Mouse (Mus musculus): Measurements from ENCODE around the gene Krtap10-4. TPM values are rescaled to one million over a fixed set of nuclear protein-coding genes. Genes with fewer than 3 reads are reported as not detected.
"Not testable (repeated sequence)": the region's sequence is repeated elsewhere in the genome, so short reads cannot be mapped to it uniquely, and the experiment has no call there.

The Krtap10-4 gene
- polyA plus RNA-seq, 1 experiment from 2014 or later = not detected

DNA sequence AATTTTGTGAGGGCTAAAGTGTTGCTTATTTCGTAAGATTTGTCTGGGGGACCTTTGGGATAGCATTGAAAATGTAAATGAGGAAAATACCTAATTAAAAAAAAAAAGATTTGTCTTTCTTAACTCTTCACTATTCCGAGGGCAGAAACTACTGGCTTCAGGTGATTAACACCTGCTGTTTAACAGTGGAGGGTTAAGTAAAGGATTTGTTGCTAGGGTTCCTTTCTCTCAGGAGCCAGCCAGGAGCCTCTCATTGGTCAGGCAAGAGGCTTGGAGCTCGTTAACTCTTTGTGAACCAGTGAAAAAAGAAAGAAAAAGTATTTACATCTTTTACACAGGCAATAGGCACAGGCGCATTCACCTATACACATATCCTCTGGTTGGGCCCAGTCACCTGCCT lies 7.7 kb downstream of the Krtap10-4 start:
- DNase-seq (no peak), ATAC-seq (ENCODE audit: low read depth) (no peak)
- Histone ChIP-seq H3K27me3 (no peaks in the 10 kb centered on the region), H3K36me3 (no peaks in the 10 kb centered on the region), H3K4me1 (replicated peaks) (no peaks in the 10 kb centered on the region), H3K9me3 (replicated peaks) (no peaks in the 10 kb centered on the region), H3K4me2 (no peak overlapping the region), H3K4me3 (replicated peaks) (no peak overlapping the region), H3K9ac (no peak overlapping the region), H3K27ac (no peak overlapping the region)
- WGBS (ENCODE audit: insufficient replicate concordance) = 45% methylated on average over 4 of the region's 4 CpGs

DNA sequence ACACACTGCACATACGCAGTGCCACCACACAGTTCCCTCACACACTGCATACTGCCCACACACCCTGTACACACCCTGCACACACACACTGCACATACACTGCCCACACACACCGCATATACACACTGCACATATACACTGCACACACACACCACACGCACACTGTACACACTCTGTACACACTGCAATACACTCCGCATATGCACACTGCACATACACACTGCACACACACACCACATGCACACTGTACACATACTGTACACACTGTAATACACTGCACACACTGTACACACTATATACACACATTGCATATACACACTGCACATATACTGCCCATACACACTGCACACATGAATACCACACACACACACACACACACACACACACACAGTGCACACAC lies 8.4 kb downstream of the Krtap10-4 start:
- 84% methylated on average over 4 of the region's 4 CpGs for WGBS (ENCODE audit: insufficient replicate concordance)
- H3K9me3 ChIP-seq (replicated peaks) = no peaks in the 10 kb centered on the region

DNA sequence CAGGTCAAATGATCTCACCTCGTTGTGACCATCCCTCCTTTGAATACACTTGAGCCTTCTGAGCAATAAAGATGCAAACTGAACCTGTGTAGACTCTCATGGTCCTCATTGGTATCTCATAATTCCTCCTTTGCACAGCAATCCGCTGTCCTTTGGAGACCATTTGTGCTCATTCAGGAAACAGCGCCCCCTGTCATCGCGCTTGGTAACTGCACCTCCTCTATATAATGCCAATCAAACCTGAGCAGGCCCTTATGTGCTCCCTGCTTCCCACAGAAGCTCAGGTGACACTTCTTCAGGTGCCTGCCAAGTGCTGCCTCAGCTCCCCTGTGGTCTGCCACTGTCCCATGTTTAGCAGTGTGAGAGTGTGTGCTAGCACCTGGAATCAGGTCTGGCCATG lies 11.4 kb downstream of the Krtap10-4 start:
- ATAC-seq (ENCODE audit: low read depth) (no peak), DNase-seq (peak; percentile 9)
- H3K36me3 ChIP-seq = no peaks in the 10 kb centered on the region
- no peaks in the 10 kb centered on the region for H3K9me3 ChIP-seq (replicated peaks)
- no peak overlapping the region for H3K9ac ChIP-seq
- H3K27me3 ChIP-seq = no peaks in the 10 kb centered on the region
- no peaks in the 10 kb centered on the region for H3K4me1 ChIP-seq (replicated peaks)
- no peak overlapping the region for H3K4me2 ChIP-seq
- 24% methylated on average over 5 of the region's 5 CpGs for WGBS (ENCODE audit: insufficient replicate concordance)
- no peak overlapping the region for H3K27ac ChIP-seq
- no peak overlapping the region for H3K4me3 ChIP-seq (replicated peaks)

More for the DNA sequence above, 8.4 kb downstream of the Krtap10-4 start:
- H3K4me3 ChIP-seq (replicated peaks) = no peak overlapping the region
- DNase-seq (no peak), ATAC-seq (ENCODE audit: low read depth) (0 out of 2 replicates have a peak, but pooled peaks have one; percentile 29)
- H3K27ac ChIP-seq = no peak overlapping the region
- H3K4me1 ChIP-seq (replicated peaks) = no peaks in the 10 kb centered on the region
- no peak overlapping the region for H3K4me2 ChIP-seq
- H3K27me3 ChIP-seq = no peaks in the 10 kb centered on the region
- H3K9ac ChIP-seq = no peak overlapping the region
- no peaks in the 10 kb centered on the region for H3K36me3 ChIP-seq

DNA sequence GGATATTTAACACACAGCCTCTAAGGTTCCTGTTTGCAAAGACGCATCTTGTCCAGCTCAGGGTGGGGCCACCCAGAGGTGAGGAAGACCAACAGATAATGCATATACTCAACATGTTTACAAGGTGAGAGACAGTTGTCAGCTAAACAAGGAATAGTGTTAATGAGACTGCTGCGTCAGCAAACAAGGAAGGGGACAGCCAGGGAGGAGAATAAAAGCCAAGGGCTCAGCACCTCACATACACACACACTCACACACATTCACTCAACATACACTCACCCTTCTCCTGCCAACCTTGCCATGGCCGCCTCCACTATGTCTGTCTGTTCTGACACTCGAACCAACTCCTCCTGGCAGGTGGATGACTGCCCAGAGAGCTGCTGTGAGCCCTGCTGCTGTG lies 12.5 kb downstream of the Krtap10-4 start, which contains the start of gene Gm2696:
Gene Gm2696, plus strand, starts transcription at position 301 of the 400 bp plus-strand sequence.
- ATAC-seq (ENCODE audit: low read depth) (no peak), DNase-seq (no peak)
- no peak within 1 kb of the TSS for H3K4me2 ChIP-seq
- no peak within 1 kb of the TSS for H3K27ac ChIP-seq
- no peak within 1 kb of the TSS for H3K9ac ChIP-seq
- WGBS (ENCODE audit: insufficient replicate concordance) = 29% methylated on average over 4 of the region's 4 CpGs
- H3K4me1 ChIP-seq (replicated peaks) = no peaks in the 10 kb centered on the region
- H3K36me3 ChIP-seq = no peaks in the 10 kb centered on the region
- H3K27me3 ChIP-seq = no peaks in the 10 kb centered on the region
- H3K9me3 ChIP-seq (replicated peaks) = no peaks in the 10 kb centered on the region
- no peak within 1 kb of the TSS for H3K4me3 ChIP-seq (replicated peaks)

DNA sequence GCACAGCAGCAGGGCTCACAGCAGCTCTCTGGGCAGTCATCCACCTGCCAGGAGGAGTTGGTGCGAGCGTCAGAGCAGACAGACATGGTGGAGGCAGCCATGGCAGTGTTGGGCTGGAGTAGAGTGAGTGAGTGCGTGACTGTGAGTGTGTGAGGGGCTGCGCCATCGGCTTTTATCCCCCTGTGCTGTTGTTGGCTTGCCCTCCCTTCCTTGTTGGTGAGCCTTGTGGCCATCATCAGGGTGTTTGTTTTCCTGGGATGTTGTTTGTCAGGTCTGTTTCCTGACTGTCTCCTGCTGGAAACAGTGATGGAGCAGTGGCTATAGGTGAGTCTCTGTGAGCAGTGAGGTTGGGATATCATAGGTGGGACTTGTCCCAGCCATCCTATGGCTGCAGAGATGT lies 15.2 kb downstream of the Krtap10-4 start, which contains the start of gene Gm9507:
Gene Gm9507, minus strand, starts transcription at position 101 of the 400 bp plus-strand sequence.
- Histone ChIP-seq H3K27ac (no peak within 1 kb of the TSS), H3K9me3 (replicated peaks) (no peaks in the 10 kb centered on the region), H3K27me3 (no peaks in the 10 kb centered on the region), H3K4me3 (replicated peaks) (no peak within 1 kb of the TSS), H3K4me2 (no peak within 1 kb of the TSS), H3K4me1 (replicated peaks) (no peaks in the 10 kb centered on the region), H3K9ac (no peak within 1 kb of the TSS), H3K36me3 (no peaks in the 10 kb centered on the region)
- no peak for DNase-seq
- no peak for ATAC-seq (ENCODE audit: low read depth)
- WGBS (ENCODE audit: insufficient replicate concordance) = 62% methylated on average over 5 of the region's 5 CpGs

DNA sequence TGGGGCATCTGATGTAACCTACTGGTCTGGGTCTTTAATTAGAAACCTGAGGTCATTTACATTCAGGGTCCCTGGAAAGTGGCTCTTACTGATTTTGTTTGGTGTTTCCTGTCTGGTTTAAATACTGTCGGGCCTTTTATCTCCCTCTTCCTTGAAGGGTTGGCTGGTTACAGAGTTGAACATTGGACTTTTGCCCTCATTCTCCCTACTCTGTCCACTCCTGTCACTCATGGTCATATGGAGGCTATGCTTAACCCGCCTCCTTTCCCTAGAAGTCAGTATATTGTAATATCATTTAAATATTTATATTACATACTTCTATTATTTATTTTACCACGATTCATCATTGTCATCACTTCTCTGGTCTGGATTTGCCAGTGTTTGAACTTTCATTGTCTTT lies 22.8 kb downstream of the Krtap10-4 start:
- Histone ChIP-seq H3K27ac (no peak overlapping the region), H3K4me3 (replicated peaks) (no peak overlapping the region), H3K4me2 (no peak overlapping the region), H3K27me3 (no peaks in the 10 kb centered on the region), H3K9ac (no peak overlapping the region), H3K4me1 (replicated peaks) (no peaks in the 10 kb centered on the region), H3K9me3 (replicated peaks) (no peaks in the 10 kb centered on the region), H3K36me3 (no peaks in the 10 kb centered on the region)
- ATAC-seq (ENCODE audit: low read depth) (no peak), DNase-seq (no peak)
- WGBS (ENCODE audit: insufficient replicate concordance) = 32% methylated on average over 3 of the region's 3 CpGs

DNA sequence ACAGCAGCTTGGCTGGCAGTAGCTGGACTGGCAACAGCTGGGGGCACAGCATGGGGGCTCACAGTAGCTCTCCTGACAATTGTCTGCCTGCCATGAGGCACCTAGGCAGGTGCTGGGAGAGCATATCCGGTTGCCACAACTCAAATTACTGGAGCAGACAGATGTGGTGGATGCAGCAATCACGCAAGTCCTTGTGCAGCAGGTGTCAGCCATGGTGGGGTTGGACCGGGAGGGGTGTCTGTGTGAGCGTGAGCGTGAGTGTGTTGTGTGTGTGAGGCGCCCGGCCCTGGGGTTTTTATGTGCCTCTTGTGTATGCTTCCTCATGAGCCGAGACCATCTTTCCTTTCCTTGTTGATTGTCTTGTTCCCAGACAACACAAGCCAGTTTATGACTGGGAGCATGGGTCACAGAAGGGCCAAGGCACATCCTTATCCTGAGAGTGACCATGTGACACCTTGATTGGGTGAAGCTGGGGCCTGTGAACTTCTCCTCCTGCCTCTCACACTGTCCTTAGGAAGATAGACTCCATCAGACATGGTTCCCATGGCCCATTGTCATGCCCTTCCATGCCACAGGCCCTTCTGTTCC lies 27.9 kb downstream of the Krtap10-4 start, which contains the start of gene Gm19668:
Gene Gm19668, minus strand, starts transcription at position 213 of the 588 bp plus-strand sequence.
- Histone ChIP-seq H3K4me3 (replicated peaks) (no peak within 1 kb of the TSS), H3K4me1 (replicated peaks) (no peaks in the 10 kb centered on the region), H3K9me3 (replicated peaks) (no peaks in the 10 kb centered on the region), H3K36me3 (no peaks in the 10 kb centered on the region), H3K27me3 (no peaks in the 10 kb centered on the region), H3K27ac (no peak within 1 kb of the TSS), H3K9ac (no peak within 1 kb of the TSS), H3K4me2 (no peak within 1 kb of the TSS)
- WGBS (ENCODE audit: insufficient replicate concordance) = 41% methylated on average over 8 of the region's 8 CpGs
- ATAC-seq (ENCODE audit: low read depth) (no peak), DNase-seq (no peak)

DNA sequence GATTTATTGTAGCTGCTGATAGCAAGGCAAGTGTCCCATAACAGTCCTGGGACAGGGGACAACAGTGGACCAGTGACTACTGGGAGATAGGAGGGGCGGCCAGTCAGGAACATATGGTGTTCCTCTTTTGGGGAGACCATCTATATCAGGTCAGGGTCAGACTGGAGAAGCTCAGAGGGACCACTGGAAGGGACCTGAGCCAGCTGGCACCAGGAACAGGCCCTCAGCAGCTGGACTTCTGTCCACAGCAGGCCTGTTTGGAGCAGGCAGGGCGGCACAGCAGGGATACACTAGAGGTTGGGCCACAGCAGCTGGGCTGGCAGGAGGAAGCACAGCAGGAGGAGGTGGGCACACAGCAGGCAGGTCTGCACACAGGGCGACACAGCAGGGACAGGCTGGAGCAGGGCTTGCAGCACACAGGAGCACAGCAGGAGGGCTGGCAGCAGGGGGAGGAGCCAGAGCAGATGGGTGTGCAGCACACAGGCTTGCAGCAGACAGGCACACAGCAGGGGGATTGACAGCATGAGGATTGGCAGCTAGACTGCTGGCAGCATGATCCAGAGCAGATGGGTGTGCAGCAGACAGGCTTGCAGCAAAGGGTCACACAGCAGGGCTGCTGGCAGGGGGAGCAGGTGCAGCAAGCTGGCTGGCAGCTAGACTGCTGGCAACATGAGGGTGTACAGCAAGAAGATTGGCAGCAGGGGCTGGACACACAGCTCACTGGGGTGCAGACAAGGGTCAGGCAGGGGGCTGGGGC lies 28.6 kb downstream of the Krtap10-4 start:
- H3K4me1 ChIP-seq (replicated peaks); H3K9ac ChIP-seq; H3K4me2 ChIP-seq; H3K27me3 ChIP-seq; ATAC-seq (ENCODE audit: low read depth); DNase-seq; H3K4me3 ChIP-seq (replicated peaks); H3K27ac ChIP-seq; H3K36me3 ChIP-seq; H3K9me3 ChIP-seq (replicated peaks): not testable (repeated sequence)
- WGBS (ENCODE audit: insufficient replicate concordance) = 36% methylated on average over 3 of the region's 3 CpGs

DNA sequence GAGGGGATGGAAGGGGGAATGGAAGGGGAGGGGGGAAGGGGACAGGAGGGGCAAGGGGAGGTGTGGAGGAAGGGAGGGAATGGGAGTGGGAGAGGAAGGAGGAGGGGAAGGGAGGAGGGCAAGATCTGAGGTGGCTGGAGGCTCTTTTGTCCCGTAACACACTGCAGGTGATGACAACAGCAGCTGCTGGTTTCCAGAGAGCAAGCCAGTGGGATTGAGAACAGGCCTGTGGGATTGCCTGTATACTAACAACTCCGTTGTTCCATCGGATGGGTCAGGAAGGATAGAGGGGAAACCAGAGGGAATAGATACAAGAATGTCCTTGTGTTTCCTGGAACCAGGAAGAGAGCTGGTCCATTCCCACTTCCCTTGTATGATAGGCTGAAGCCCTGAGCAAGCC lies 29.2 kb downstream of the Krtap10-4 start:
- 29% methylated on average over 3 of the region's 3 CpGs for WGBS (ENCODE audit: insufficient replicate concordance)

DNA sequence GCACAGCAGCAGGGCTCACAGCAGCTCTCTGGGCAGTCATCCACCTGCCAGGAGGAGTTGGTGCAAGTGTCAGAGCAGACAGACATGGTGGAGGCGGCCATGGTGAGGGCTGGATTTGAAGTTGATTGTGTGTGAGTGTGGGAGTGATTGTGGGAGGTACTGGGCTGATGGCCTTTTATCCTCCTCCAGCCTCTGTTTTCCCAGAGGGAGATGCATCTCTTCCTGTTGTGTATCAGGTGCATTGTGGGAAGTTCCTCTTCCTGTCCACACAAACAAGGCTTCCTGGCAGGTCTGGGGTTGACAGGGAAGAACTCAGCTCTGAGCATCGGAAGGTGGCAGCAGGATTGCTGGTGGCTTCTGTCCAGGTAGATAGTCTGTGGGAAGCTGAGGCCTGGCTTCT lies 31.9 kb downstream of the Krtap10-4 start, which contains the start of gene Gm9639:
Gene Gm9639, minus strand, starts transcription at position 101 of the 400 bp plus-strand sequence.
- Histone ChIP-seq H3K27me3 (no peaks in the 10 kb centered on the region), H3K27ac (no peak within 1 kb of the TSS), H3K9me3 (replicated peaks) (no peaks in the 10 kb centered on the region), H3K4me3 (replicated peaks) (no peak within 1 kb of the TSS), H3K9ac (no peak within 1 kb of the TSS), H3K36me3 (no peaks in the 10 kb centered on the region), H3K4me2 (no peak within 1 kb of the TSS), H3K4me1 (replicated peaks) (no peaks in the 10 kb centered on the region)
- DNase-seq = no peak
- ATAC-seq (ENCODE audit: low read depth) = no peak
- whole genome bisulfite sequencing (ENCODE audit: insufficient replicate concordance) = 54% methylated on average over 2 of the region's 2 CpGs

More for the DNA sequence above, 29.2 kb downstream of the Krtap10-4 start:
- Histone ChIP-seq H3K4me3 (replicated peaks) (no peak overlapping the region), H3K9me3 (replicated peaks) (no peaks in the 10 kb centered on the region), H3K4me1 (replicated peaks) (no peaks in the 10 kb centered on the region), H3K9ac (no peak overlapping the region), H3K27me3 (no peaks in the 10 kb centered on the region), H3K27ac (no peak overlapping the region), H3K36me3 (no peaks in the 10 kb centered on the region), H3K4me2 (no peak overlapping the region)
- ATAC-seq (ENCODE audit: low read depth) = no peak
- DNase-seq = no peak

DNA sequence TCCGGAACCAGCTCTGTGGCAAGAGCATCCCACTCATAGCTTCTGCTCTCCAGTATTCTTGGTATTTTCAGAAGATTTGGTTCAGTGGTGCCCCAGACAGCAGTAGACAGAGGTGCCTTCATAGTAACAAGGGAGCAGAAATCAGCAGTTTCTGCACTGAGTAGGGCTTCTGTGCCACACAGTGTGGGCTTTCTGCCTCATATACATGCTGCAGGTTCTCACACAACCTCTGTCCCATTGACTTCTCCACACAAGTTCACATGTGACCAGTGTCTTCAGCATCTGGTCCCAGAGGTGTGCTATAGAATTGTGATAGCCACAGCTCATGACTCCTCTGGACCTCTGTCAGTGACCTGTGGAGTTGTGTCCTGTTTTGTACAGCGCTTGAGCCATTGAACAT lies 38.3 kb downstream of the Krtap10-4 start:
- H3K4me1 ChIP-seq (replicated peaks) = no peaks in the 10 kb centered on the region
- no peak for ATAC-seq (ENCODE audit: low read depth)

More for the DNA sequence above, 38.3 kb downstream of the Krtap10-4 start:
- H3K27me3 ChIP-seq = no peaks in the 10 kb centered on the region
- no peak overlapping the region for H3K9ac ChIP-seq
- no peaks in the 10 kb centered on the region for H3K9me3 ChIP-seq (replicated peaks)
- DNase-seq = no peak
- H3K27ac ChIP-seq = no peak overlapping the region
- H3K36me3 ChIP-seq = no peaks in the 10 kb centered on the region
- H3K4me2 ChIP-seq = no peak overlapping the region
- WGBS (ENCODE audit: insufficient replicate concordance) = 55% methylated on average over 2 of the region's 2 CpGs
- H3K4me3 ChIP-seq (replicated peaks) = no peak overlapping the region
